Mouse (Mus musculus) embryonic facial prominence, embryonic 13.5 days (tissue): ENCODE data around the gene Aftph. TPM values are rescaled to one million over a fixed set of nuclear protein-coding genes. Genes with fewer than 3 reads are reported as not detected.

ENCODE experiments used
- ATAC-seq: fragments of 200-750 bp; cut with Nextera tagmentation; 2 replicates; pipeline ENCODE4 v1.8.0; 2017; ENCODE audit warnings: low read depth; ENCODE audit not compliant: insufficient number of reproducible peaks, insufficient read depth, low FRiP score, low TSS enrichment
- H3K27ac ChIP-seq: fragments of 300-500 bp; sonication (generic); 2 replicates; pipeline ENCODE4 v1.5.1; 2015; ENCODE audit warnings: moderate library complexity, mild to moderate bottlenecking, inconsistent platforms
- H3K27me3 ChIP-seq: fragments of 300-500 bp; sonication (generic); 2 replicates; pipeline ENCODE4 v1.6.1; 2015; ENCODE audit warnings: mild to moderate bottlenecking, inconsistent platforms
- H3K36me3 ChIP-seq: fragments of 300-500 bp; sonication (generic); 2 replicates; pipeline ENCODE4 v1.6.1; 2015; ENCODE audit warnings: mild to moderate bottlenecking, inconsistent platforms
- H3K4me1 ChIP-seq: fragments of 300-500 bp; sonication (generic); 2 replicates; pipeline ENCODE4 v1.6.1; 2015; ENCODE audit warnings: inconsistent platforms
- H3K4me2 ChIP-seq: fragments of 300-500 bp; sonication (generic); 2 replicates; pipeline ENCODE4 v1.6.1; 2015; ENCODE audit warnings: moderate library complexity, mild to moderate bottlenecking, inconsistent platforms
- H3K4me3 ChIP-seq: fragments of 300-500 bp; sonication (generic); 2 replicates; pipeline ENCODE4 v1.5.1; 2015; ENCODE audit warnings: mild to moderate bottlenecking, inconsistent platforms
- H3K9ac ChIP-seq: fragments of 300-500 bp; sonication (generic); 2 replicates; pipeline ENCODE4 v1.6.1; 2015; ENCODE audit warnings: mild to moderate bottlenecking, inconsistent platforms
- H3K9me3 ChIP-seq: fragments of 300-500 bp; sonication (generic); 2 replicates; pipeline ENCODE4 v1.6.1; 2016; ENCODE audit warnings: inconsistent platforms
- WGBS: fragments of 180-500 bp; shearing (Covaris S2); methylation state at CpG from one replicate; pipeline ENCODE4 v1.1.7; 2015; ENCODE audit warnings: mixed read lengths; 5-methylcytosine and 5-hydroxymethylcytosine counted together
- polyA plus RNA-seq: library from polyadenylated mRNA; unstranded; fragments of >200 nt; fragmentation: Nextera tagmentation; extraction: Ambion mirVana; gene quantifications from 2 replicates; pipeline ENCODE4 v1.2.1, GENCODE M21; 2015

The Aftph gene
- polyA plus RNA-seq = 19.2 and 22.4 TPM in 2 replicates

- Histone ChIP-seq H3K4me3 (peak within 1 kb of the TSS; percentile 97), H3K4me2 (peak within 1 kb of the TSS; percentile 89), H3K9ac (peak within 1 kb of the TSS; percentile 90), H3K27me3 (no peaks in the 10 kb centered on the region), H3K36me3 (no peaks in the 10 kb centered on the region; the same call in 1 of the 2 replicates), H3K9me3 (no peaks in the 10 kb centered on the region), H3K4me1 (no peaks in the 10 kb centered on the region), H3K27ac (peak within 1 kb of the TSS; percentile 94)
- under 1% methylated on average over 75 of the region's 81 CpGs for WGBS
- peak; percentile 98 for ATAC-seq
These were observed at the start of gene Aftph for GRCm38 (mm10) chr11:20741201-20742100. Aftph (minus strand) TSS chr11:20741589.

GRCm38 (mm10) chr11:20789015-20789414 lies 47.6 kb upstream of the Aftph start:
- ATAC-seq = no peak
- no peak overlapping the region for H3K27ac ChIP-seq
- WGBS = 64% methylated on average over 1 of the region's 1 CpGs

GRCm38 (mm10) chr11:20788070-20788469 lies 46.7 kb upstream of the Aftph start:
- H3K4me1 ChIP-seq = no peaks in the 10 kb centered on the region
- no peak overlapping the region for H3K9ac ChIP-seq
- no peak overlapping the region for H3K4me2 ChIP-seq
- no peak overlapping the region for H3K27ac ChIP-seq
- H3K9me3 ChIP-seq = no peaks in the 10 kb centered on the region; the same call in 1 of the 2 replicates
- WGBS = 66% methylated on average over 3 of the region's 3 CpGs
- no peaks in the 10 kb centered on the region; the same call in 1 of the 2 replicates for H3K27me3 ChIP-seq
- no peak overlapping the region for H3K4me3 ChIP-seq
- H3K36me3 ChIP-seq = no peaks in the 10 kb centered on the region
- ATAC-seq = no peak

More at GRCm38 (mm10) chr11:20789015-20789414, 47.6 kb upstream of the Aftph start:
- H3K4me3 ChIP-seq = no peak overlapping the region
- H3K36me3 ChIP-seq = no peaks in the 10 kb centered on the region
- H3K4me1 ChIP-seq = no peaks in the 10 kb centered on the region
- no peak overlapping the region for H3K9ac ChIP-seq
- no peak overlapping the region for H3K4me2 ChIP-seq
- H3K27me3 ChIP-seq = no peaks in the 10 kb centered on the region; the same call in 1 of the 2 replicates
- H3K9me3 ChIP-seq = no peaks in the 10 kb centered on the region; the same call in 1 of the 2 replicates

GRCm38 (mm10) chr11:20786191-20786590 lies 44.8 kb upstream of the Aftph start:
- no peak overlapping the region for H3K9ac ChIP-seq
- 70% methylated on average over 2 of the region's 2 CpGs for WGBS
- ATAC-seq = no peak
- H3K27ac ChIP-seq = no peak overlapping the region
- H3K4me3 ChIP-seq = no peak overlapping the region
- H3K9me3 ChIP-seq = no peaks in the 10 kb centered on the region; the same call in 1 of the 2 replicates
- no peak overlapping the region for H3K4me2 ChIP-seq
- H3K27me3 ChIP-seq = no peaks in the 10 kb centered on the region
- H3K36me3 ChIP-seq = no peaks in the 10 kb centered on the region
- H3K4me1 ChIP-seq = no peaks in the 10 kb centered on the region

GRCm38 (mm10) chr11:20785186-20785585 lies 43.8 kb upstream of the Aftph start:
- Histone ChIP-seq H3K9ac (no peak overlapping the region), H3K4me3 (no peak overlapping the region)
- 73% methylated on average over 1 of the region's 1 CpGs for WGBS

GRCm38 (mm10) chr11:20784776-20785175 lies 43.4 kb upstream of the Aftph start:
- H3K27me3 ChIP-seq = no peaks in the 10 kb centered on the region
- no peak overlapping the region for H3K9ac ChIP-seq
- no peak overlapping the region for H3K4me3 ChIP-seq
- ATAC-seq = no peak
- no peak overlapping the region for H3K4me2 ChIP-seq
- 81% methylated on average over 6 of the region's 6 CpGs for WGBS
- no peaks in the 10 kb centered on the region for H3K36me3 ChIP-seq
- H3K4me1 ChIP-seq = no peaks in the 10 kb centered on the region
- H3K27ac ChIP-seq = no peak overlapping the region
- H3K9me3 ChIP-seq = no peaks in the 10 kb centered on the region; the same call in 1 of the 2 replicates

More at GRCm38 (mm10) chr11:20785186-20785585, 43.8 kb upstream of the Aftph start:
- ATAC-seq = no peak
- Histone ChIP-seq H3K27me3 (no peaks in the 10 kb centered on the region), H3K27ac (no peak overlapping the region), H3K9me3 (no peaks in the 10 kb centered on the region; the same call in 1 of the 2 replicates), H3K36me3 (no peaks in the 10 kb centered on the region), H3K4me1 (no peaks in the 10 kb centered on the region), H3K4me2 (no peak overlapping the region)

GRCm38 (mm10) chr11:20783467-20783866 lies 42.1 kb upstream of the Aftph start:
- Histone ChIP-seq H3K27ac (no peak overlapping the region), H3K36me3 (no peaks in the 10 kb centered on the region), H3K27me3 (no peaks in the 10 kb centered on the region), H3K4me3 (no peak overlapping the region), H3K4me2 (no peak overlapping the region), H3K9ac (no peak overlapping the region), H3K9me3 (no peaks in the 10 kb centered on the region; the same call in 1 of the 2 replicates), H3K4me1 (no peaks in the 10 kb centered on the region)
- WGBS = 94% methylated on average over 1 of the region's 1 CpGs
- ATAC-seq = no peak

GRCm38 (mm10) chr11:20782620-20783019 lies 41.2 kb upstream of the Aftph start:
- no peaks in the 10 kb centered on the region for H3K36me3 ChIP-seq
- no peak overlapping the region for H3K27ac ChIP-seq
- 49% methylated on average over 2 of the region's 2 CpGs for WGBS
- no peak for ATAC-seq
- H3K27me3 ChIP-seq = no peaks in the 10 kb centered on the region
- no peaks in the 10 kb centered on the region; the same call in 1 of the 2 replicates for H3K9me3 ChIP-seq
- no peak overlapping the region for H3K4me3 ChIP-seq
- no peaks in the 10 kb centered on the region for H3K4me1 ChIP-seq
- no peak overlapping the region for H3K4me2 ChIP-seq
- no peak overlapping the region for H3K9ac ChIP-seq

- WGBS = 82% methylated on average over 4 of the region's 4 CpGs
- no peak overlapping the region for H3K4me3 ChIP-seq
- H3K9ac ChIP-seq = no peak overlapping the region
- H3K4me1 ChIP-seq = 0 out of 2 replicates have a peak, but pooled peaks cover 2% of the 10 kb centered on the region
- no peaks in the 10 kb centered on the region for H3K36me3 ChIP-seq
- H3K27ac ChIP-seq = no peak overlapping the region
- H3K9me3 ChIP-seq = no peaks in the 10 kb centered on the region; the same call in 1 of the 2 replicates
- H3K27me3 ChIP-seq = no peaks in the 10 kb centered on the region
- ATAC-seq = no peak
- no peak overlapping the region for H3K4me2 ChIP-seq
These were observed 38.9 kb upstream of the Aftph start for GRCm38 (mm10) chr11:20780312-20780711.

GRCm38 (mm10) chr11:20778861-20779563 lies 37.6 kb upstream of the Aftph start:
- no peaks in the 10 kb centered on the region for H3K9me3 ChIP-seq
- no peaks in the 10 kb centered on the region for H3K27me3 ChIP-seq
- no peak overlapping the region for H3K9ac ChIP-seq
- 0 out of 2 replicates have a peak, but pooled peaks cover 2% of the 10 kb centered on the region for H3K4me1 ChIP-seq
- H3K4me2 ChIP-seq = no peak overlapping the region
- no peak overlapping the region for H3K4me3 ChIP-seq
- no peak for ATAC-seq
- no peak overlapping the region for H3K27ac ChIP-seq
- WGBS = 84% methylated on average over 3 of the region's 3 CpGs
- no peaks in the 10 kb centered on the region for H3K36me3 ChIP-seq

- H3K27me3 ChIP-seq = no peaks in the 10 kb centered on the region
- ATAC-seq = no peak
- no peak overlapping the region for H3K27ac ChIP-seq
- H3K9ac ChIP-seq = no peak overlapping the region
- no peak overlapping the region for H3K4me3 ChIP-seq
- 77% methylated on average over 1 of the region's 1 CpGs for WGBS
- H3K4me2 ChIP-seq = no peak overlapping the region
- 0 out of 2 replicates have a peak, but pooled peaks cover 2% of the 10 kb centered on the region for H3K4me1 ChIP-seq
- no peaks in the 10 kb centered on the region for H3K9me3 ChIP-seq
- H3K36me3 ChIP-seq = no peaks in the 10 kb centered on the region
These were observed 36.9 kb upstream of the Aftph start for GRCm38 (mm10) chr11:20778298-20778697.
